Mouse (Mus musculus) megakaryocyte-erythroid progenitor cell, adult 5-6 weeks (primary cell): ENCODE data around the gene Strada. TPM values are rescaled to one million over a fixed set of nuclear protein-coding genes. Genes with fewer than 3 reads are reported as not detected.
A peak's percentile ranks its signal among the peaks of the same experiment; 100 is the strongest.

Experiments
- ATAC-seq: replicated peaks from 2 replicates; pipeline ENCODE4 v1.8.0; 2016; ENCODE audit warnings: mild to moderate bottlenecking, inconsistent platforms; ENCODE audit not compliant: severe bottlenecking, poor library complexity, low FRiP score, low TSS enrichment
- total RNA-seq, 2 experiments: library from RNA; stranded (forward) in 1 of 2; stranded (reverse) in 1 of 2; fragments of 200-1000, 215-1000 nt in 1 of 2; fragments of >200 nt in 1 of 2; fragmentation: Nextera tagmentation in 1 of 2; gene quantifications; 2 replicates each; pipeline ENCODE4 v1.2.3; 2014 to 2017

Strada gene
- total RNA-seq, 2 experiments from 2014 or later = 9.8 to 29.6 TPM

DNA sequence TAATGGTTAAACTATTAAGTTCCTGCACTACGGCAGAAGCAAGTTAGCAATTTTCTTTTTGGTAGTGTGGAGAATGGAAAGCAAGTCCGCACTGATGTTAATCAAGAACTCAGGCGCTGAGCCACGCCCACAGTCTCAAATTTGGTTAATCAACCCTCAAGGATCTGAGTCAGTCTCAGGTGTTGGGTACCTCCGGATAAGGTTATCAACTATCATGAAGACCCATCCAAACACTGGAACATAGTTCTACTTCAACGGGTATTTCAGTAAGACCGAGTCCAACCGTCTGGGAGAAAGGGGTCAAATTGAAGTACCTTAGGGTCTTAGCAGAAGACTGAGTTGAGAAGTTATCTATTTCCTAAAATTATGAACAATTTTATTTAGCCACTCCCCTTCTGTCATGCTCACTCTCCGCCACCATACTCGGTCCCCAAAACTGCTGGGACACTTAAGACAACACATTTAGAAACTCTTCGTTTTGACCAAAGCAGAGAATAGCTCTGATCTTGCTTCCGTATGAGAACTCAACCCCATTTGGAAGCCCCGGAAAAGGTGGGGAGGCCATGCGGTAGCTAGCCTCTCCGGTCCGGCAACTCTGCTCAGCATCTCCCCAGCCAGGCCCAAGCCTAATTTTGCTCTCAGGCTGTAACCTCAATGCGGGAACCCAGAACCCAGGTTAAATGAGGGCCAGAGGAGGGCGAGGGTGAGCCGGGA is 9.2 kb downstream of the Strada start:
- peak; percentile 48 for ATAC-seq

DNA sequence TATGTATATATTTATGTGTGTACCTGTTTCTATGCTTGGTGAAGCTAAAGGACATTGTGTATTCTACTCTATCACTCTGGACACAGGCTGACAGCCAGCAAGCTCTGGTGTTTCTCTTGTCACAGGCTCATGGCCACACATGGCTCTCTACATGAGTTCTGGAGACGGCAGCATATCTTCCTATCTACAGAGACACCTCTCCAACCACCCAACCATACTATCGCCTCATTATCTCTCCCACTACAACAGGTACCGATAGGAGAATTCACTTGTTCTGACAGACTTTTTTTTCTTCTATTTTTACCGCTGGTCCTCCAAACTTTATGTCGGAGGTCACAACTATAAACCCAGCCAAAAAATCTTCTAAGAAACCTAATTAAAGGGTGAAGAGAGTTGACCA is 9.7 kb downstream of the Strada start:
- 0 out of 2 replicates have a peak, but pooled peaks have one; percentile 16 for ATAC-seq

DNA sequence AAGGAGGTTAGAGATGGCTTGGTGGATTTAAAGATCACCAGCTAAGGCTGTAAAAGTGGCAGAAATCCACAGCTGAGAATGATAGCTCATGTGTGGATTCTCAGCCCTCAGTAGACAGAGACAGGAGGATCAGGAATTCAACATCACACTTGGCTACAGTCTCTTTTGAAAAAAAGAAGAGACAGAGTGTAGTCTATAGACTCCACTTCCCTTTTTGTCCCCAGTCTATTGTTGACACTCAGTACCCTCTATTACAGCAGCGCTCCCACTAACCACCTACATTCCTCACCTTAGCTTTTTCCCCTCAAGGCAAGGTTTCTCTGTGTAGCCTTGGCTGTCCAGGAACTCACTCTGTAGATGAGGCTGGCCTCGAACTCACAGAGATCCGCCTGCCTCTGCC is 10.3 kb downstream of the Strada start:
- no peak for ATAC-seq

DNA sequence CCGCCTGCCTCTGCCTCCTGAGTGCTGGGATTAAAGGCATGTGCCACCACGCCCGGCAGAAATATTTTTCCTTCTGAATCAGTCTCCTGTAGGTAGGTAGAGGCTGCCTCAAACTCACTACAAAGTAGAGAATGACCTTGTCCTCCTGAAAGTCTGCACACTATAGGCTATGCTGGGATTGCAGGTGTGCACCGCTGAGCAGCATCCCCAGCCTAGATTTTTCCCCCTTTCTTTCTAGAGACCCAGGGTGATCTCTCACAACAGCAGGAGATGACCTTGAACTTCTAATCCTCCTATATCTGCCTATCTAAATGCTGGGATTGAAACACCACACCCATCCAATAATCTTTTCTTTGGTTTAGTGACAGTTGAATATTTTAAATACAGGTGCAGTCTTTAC is 14.6 kb downstream of the Strada start:
- ATAC-seq = no peak

DNA sequence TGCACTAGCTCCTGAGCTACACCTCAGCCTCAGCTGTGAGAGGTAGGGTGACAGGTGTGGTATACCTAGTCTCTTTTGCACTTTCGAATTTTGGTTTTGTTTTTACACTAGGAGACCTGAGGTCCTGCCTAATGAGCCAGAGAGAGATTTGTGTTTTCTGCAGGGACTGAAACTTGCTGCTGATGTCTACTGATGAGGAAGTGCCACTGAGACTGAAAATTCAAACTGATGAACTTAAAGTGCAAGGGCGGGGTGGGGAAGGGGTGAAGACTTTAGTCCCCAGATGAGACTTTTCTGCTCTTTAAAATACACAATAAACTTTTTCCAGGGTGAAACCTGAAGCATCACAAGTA is 21.5 kb downstream of the Strada start:
- no peak for ATAC-seq

DNA sequence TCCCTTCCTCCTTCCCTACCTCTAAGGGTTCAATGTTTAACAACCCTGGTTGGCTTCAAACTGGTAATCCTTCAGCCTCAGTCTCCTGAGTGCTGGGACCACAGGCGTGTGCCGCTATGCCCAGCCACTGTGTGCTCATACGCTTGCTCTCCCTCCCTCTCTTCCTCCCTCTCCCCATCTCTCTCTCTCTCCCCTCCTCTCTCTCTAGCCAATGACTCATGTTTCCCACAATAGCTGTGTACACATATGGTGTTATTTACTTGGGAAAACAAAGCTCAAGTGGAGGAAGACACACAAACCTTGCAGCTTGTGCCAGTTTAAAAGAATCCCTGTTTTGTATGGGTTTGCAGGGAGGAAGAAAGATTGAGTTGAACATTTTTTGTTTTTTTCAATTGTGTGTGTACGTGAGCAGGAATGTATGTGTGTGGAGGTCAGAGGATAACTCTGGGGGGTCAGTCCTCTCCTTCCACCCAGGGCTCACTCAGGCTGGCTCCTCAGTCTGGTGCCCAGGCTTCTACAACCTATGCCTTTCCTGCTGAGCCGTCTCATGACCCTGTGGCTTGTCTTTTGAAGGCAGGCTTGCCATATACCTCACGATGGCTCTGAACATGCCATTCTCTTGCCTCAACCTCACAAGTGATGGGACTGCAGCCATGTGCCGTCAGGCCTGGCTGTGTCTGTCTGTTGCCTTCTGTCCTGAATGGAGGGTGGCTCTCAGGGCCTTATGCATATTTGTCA is 22.1 kb downstream of the Strada start:
- no peak for ATAC-seq

DNA sequence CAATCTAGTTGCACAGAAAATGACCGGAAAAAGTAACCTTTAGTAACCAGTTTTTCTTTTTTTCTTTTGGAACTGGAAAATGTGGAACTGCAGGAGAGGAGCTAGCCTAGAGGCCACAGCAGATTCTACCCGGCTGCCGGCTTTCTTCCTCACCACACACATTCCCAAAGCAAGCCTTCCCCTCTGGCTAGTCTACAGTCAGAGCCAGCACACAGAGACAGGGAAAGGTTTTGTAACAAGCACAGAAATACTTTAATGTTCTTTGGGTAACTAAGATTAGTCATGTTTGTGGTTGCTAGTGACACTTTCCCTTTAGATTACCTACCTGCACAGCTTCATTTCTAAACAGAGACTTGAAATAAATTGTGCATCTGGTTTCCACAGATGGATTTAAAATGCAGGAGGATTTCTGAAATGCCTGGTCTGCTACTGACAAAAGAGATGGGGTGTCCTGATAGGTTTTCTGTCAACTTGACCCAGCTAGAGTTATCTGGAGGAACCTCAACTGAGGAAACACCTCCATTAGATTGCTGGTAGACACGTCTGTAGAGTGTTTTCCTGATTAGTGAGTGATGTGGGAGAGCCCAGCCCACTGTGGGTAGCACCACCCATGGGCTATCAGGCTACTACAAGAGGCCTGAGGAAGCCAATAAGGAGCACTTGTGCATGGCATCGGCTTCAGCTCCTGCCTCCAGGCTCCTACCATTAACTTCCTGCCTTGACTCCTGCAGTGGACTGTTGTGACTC is 23.8 kb downstream of the Strada start:
- ATAC-seq = peak; percentile 92

DNA sequence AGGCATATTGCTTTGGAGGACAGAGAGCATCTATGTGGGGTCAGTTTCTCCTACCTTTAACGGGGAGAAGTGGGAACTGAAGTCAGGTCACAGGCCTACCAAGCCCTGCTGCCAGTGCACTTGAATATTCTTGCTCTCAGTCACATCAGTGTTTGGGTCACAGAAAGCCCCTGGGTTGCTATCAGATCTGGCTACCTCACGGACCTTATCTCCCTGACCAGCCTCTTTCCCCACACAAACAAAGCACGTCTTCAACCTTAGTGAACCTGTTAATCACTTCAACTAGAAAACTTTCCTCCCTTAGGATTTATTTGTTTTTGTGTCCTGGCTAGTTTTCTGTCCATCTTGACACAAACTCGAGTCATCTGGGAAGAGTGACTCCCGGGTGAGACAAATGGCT is 25.6 kb downstream of the Strada start:
- ATAC-seq = no peak

DNA sequence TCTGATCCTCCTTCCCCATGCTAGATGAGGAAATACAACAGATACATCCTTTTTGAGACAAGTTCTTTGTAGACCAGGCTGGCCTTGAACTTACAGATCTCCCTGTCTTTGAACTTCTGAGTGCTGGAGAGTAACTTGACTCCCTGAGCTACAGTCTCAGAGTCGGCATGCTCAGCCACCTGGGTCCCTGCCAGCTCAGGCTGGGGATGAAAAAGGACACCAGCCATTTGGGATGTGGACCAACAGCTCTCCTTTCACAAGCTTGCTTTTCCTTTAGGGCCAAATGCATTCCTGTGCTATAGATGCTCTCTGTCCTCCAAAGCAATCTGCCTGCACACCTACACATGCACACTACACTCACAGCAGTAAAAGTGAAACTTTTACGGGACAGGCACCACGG is 26.9 kb downstream of the Strada start:
- ATAC-seq = no peak

DNA sequence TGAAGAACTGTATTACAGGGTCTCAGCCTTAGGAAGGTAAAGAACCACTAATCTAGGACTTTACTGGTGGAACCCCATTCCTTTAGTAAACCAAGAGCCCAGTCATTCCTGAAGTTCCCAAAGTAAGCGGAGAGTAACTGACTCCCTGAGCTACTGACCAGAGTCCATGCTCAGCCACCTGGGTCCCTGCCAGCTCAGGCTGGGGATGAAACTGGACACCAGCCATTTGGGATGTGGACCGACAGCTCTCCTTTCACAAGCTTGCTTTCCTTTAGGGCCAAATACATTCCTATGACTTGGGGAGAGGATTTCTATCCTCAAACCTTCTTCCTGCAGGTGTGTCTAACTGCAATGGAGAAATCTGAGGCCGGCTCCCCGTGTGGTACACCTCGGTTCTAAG is 27.6 kb downstream of the Strada start:
- ATAC-seq = no peak

DNA sequence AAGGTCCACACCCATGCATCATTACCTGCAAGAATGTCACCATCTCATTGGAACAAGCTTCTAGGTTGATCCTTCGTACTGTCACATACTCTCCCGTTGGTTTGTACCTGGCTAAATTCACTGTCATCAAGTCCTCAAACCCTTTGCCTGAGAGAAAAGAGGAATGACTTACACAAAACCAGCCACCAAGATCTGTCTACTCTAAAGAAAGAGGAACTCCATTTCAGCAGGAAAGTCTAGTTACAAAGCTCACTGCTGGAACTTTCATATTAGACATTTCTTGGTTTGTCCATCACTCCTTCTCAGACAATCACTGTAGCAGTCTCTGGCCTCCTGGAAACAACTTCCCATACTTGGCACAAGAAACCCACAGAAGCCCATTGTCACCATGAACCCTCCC is 28.7 kb downstream of the Strada start:
- no peak for ATAC-seq

DNA sequence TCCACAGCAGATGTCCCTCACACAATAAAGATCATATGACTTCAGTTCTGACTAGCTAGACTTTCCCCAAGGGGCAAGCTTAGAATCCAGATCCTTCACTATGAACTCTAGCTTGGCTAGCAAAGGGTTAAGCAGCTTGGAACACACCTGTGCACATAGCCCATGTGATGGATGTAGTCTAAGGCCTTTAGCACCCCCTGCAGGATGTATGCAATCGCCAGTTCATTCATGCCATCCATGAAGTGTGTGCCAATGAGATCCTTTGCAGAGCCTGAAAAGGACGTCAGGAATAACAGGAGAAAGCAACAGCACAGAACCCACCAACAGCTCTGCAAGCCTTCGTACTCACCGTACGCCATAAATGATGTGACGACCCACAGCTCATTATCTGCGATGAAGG is 31.2 kb downstream of the Strada start:
- ATAC-seq = no peak

DNA sequence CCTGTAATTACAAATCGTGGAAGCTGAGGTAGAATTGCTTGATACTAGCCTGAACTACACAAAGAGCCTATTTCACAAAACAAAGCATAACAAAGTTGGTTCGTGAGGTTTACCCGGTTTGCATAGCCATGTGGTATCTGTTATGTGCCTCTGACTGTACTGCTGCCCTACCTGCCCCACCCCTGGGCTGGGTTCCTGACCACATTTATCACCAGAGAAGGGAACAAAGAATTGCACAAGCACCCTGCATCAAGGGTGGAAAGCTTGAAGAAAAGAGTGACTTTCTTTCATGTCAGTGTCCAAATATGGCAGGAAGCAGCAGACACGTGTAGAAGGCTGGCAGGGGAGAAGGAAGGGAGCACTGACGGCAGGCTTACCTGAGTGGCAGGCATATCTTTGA is 34.5 kb downstream of the Strada start:
- peak; percentile 56 for ATAC-seq

DNA sequence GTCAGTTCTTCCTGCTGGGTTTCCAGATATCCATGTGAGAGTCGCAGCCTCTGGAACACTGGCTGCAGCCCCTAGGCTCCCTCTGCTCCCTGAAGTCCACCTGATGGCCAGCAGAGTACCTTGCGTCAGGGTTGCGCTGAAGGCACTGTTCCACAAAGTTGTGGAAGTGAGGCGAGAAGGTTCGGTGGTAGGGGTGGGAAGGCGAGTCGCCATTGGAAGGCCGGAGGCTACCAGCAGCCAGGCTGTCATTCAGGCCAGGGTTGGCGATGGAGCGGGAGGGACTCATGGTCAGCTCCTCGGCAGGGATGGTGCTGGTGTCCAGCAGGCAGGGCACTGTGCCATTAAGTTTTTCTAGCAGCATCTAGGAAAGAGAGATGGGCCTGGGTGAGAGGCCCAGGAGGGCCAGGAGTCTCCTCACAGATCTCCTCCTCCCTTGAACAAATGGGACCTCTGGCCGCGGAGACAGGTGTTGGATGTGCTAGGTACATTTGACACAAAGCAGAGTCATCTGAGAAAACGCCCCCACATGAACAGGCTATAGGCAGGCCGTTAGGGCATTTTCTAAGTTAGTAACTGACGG is 37.3 kb downstream of the Strada start:
- ATAC-seq = no peak

DNA sequence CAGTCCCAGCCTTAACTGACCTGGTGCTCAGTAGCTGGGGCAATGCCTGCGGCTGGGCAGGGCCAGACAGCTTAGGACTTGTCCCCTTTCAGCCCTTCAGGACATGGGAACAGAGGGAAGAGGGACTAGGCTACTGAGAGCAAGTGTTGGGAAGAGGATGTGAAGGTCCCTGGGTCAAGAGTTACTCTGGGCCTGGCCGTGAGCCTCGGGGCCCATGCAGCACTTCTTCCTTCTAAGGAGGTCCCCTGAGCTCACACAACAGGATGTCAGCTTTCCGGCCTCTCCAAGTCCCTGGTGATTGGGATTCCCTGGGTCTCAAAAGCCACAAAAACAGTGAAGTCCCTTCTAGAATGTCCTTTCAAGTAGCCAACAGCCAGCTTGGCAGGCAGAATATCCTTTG is 38.4 kb downstream of the Strada start:
- ATAC-seq = no peak

DNA sequence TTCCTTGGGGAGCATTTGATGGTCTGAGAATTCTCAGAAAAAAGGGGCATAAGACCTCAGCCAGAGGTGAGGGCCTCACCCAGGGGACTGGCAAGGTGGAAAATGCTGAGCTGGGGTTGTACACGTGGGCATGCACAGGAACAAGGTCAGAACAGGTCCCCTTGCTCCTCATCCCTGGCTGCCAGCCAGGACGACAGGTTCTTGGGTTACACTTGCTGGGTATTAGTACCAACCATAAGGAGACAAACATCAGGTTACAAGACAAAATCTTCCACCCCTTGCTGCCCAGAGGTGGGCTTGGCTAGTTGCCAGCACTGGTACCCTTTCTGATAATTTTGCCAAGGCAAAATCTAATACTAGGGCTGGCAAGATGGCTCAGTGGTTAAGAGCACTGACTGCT is 39.7 kb downstream of the Strada start:
- no peak for ATAC-seq

DNA sequence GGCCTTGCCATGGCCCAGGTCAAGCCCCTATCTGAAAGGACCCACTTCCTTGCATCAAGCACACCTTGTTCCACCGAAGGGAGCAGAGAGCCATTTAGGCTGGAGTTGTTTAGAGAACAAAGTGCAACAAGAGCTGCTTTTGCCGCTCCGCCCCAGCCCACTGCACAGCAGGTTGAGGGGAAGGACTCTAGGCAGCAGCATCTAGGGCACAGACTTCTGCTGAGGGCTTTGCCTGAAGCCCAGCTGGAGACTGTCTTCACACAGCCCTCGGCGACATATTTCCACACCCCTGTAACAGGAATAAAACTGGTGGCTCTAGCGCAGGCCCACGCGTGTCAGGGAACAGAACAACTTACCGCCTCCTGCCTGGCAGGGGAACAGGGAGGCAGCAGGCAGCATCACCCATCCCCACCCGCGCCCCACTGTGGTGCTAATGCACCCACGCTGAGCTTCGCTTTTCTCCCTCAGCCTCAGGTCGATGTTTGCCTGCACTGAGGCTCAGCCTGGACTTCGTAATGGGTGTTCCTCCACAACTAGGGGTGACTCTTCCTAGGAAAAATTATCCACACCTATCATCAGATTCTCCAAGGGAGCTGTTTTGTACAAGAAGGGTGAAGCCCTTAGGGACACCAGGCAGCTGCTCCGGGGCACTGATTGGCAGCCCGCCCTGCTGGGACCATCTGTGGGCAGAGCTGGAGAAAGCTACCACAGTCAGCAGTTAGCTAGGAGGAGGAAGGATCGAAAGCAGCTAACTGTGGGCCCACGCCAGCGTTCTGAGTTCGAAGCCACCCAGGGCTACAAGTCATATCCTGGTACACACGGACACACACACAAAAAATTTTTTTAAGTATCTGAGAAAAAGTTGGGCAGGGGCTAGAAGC is 40.9 kb downstream of the Strada start, which contains the start of the genes Gm10840 and Limd2:
Gene Gm10840, plus strand, starts transcription at position 10 of the 881 bp plus-strand sequence.
Gene Limd2, minus strand, starts transcription at position 20 of the 881 bp plus-strand sequence.
- ATAC-seq = peak; percentile 4; the same call in 1 of the 2 replicates

DNA sequence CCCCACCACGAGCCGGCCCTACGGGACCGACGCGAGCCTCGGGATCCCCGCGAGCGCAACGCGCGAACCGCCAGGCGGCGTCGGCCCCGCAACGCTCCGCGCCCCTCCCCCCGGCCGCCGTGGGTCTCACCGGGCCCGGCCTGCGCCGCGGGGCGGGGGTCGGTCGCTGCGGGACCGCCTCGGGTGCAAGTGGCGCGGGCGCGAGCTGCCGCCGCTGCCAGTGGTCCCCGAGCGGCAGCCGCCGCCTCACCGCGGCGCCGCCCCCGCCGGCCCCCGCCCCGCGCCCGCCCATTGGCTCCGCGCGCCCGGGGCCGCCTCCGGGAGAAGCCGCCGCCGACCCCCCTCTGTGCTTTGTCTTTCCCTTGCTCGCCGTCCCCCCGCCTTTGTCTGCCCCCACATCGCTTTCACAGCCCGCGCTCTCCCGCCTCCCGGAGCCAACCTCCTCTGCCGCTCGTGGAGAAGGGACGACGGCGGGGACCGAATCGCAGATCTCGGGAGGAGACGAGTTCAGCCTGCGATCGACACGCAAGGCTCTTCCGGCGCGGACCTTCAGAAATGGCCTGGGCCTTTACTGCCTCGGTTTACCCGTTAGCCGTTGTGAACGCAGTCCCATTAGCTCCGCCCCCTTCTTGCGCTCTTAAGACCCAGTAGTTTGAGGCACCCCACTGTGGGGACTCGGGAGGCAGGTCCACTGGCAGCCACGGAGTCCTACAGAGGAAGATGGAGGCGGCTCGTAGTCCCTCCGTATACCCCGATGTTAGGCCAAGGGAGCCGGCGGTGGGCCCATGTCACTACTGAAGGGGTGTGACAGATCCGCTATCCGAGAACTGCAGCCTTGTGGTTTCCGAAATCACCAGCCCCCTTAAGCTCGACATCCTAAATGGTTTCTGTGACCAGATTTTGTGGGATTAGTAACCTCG is 41.8 kb downstream of the Strada start:
- peak; percentile 53 for ATAC-seq
